Mouse (Mus musculus): ENCODE data around the gene Plpp4. TPM values are rescaled to one million over a fixed set of nuclear protein-coding genes. Genes with fewer than 3 reads are reported as not detected.
A peak's percentile ranks its signal among the peaks of the same experiment; 100 is the strongest.

Gene Plpp4
- total RNA-seq (2021) = under 1 TPM; 0.70 to 0.82 TPM
- long read RNA-seq, experiment 1 = 0 reads
- long read RNA-seq, experiment 2 = 0 reads

DNA sequence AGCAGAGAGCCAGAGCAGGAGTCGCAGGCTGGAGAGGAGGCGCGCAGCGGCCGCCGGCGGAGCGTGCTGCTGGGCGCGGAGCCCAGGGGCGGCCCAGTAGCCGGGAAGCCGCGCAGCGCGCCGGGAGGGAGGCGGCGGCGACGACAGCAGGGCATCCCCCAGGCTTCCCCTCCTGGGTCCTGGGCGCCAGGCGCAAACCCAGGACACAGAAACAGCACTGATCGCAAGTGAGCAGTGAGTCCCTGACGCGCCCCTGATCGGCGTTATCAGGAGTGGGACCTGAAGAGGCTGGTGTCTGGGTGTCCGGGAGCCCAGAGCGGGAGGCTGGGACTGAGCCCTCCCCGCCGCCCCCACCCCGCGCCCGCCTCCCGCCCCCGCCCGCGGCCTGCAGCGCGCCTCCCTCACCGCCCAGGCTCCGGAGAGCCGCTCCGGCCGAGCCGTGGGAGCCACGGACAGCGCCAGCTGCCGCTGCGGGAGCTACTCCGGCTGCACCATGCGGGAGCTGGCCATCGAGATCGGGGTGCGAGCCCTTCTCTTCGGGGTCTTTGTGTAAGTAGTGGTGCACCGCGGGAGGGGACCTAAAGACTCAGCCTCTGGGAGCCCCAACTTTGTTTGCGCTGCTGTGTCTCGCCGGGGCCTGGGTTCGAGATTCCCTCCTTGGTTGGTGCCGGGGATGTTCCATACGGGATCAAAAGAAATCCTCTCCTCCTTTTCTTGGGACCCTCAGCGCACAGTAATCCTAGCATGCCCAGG, at the start of gene Plpp4:
TSS of gene Plpp4 (plus strand) at position 411 of the 753 bp plus-strand sequence.
- peak; percentile 43 for DNase-seq

DNA sequence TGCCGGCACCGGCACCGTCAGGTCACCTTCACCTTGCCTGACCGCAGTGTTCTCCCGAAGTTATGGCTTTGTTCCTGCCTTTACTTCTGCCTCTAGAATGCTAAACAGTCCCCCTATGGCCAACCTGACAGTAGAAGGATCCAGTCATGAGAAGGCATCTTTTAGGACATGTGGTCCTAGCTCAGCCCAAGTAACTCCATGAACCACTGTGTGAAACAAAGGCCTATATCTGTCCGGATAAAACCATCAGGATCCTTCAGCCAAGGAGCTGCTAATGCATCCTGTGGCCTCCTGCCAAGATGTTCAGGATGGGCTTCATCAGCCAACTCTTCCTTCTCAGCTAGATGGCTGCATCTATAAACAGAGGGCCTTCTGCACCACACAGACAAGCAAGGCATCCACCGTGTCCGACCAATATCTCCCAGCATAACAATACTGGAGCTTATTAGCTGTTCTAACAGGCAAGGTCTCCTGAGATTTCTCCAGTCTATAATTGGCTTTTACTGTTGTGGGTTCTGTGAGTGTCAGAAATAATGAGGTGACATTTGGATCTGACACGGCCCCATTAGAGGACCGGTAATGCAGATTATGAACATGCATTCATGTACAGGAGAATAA, 40.8 kb upstream of the Plpp4 start:
- DNase-seq = no peak

DNA sequence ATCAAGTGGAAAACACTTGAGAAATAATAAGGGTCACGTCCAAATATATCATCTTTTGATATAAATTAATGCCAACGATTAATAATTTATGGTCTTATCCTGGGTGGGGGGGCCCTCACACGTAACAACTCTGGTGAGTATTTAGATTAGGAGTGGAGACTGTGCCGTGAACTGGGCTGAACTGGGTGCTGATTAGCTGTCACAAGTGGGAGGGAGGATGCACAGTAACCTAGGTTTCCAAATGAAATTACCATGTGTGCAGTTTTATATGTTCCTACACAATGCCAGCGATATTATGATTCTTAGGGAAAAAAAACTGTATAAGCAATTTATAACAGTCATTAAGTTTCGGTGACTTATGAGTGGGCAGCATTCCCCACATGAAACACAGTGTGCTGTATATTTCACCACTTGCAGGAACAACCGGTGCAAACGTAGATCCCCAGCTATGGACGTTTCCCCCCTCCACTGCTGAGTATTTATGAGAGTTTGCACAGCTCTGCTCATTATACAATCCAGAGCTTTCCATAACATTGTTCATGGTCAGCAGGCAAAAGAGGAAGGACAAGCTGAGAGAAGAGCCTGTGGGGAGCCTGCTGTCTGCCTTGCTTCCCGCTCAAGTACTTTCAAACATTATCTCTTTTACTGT, 40.2 kb upstream of the Plpp4 start:
- no peak for DNase-seq

DNA sequence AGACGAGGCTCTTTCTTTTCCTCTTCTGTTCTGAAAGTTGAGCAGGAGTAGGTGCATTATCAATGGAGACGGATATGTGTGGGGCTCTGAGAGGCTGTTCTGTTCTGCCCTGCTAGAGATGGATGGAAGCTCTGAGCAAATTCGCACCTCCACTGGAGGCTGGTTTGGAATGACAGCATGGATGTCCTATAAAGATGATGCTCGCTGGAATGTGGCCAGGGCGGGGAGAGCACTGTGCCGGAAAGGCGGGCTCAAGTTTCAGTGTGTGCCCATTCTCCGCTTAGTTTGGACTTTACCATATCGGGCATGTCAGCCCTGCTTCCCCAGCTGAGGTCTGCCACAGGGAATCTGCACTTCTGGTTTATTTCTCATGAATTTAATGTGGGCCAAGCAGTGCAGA, 35.9 kb upstream of the Plpp4 start:
- no peak for DNase-seq

DNA sequence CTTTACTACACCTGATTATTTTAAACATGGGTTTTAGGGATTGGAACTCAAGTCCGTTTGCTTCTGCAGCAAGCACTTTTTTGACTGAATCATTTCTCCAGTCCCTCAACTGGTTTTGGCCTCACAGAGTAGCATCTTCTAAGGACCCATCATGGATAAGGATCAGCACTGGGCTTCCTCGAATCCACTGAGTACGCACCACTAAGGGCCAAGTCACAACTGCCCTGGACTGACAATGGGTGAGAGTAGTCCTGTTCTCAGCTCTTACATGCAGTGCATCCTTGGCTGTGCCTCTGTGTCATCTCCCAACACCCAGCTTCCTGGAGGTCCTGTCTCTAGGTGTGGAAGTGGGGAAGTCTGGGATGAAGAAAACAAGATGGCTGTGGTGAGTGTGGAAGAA, 35.2 kb upstream of the Plpp4 start:
- DNase-seq = no peak

DNA sequence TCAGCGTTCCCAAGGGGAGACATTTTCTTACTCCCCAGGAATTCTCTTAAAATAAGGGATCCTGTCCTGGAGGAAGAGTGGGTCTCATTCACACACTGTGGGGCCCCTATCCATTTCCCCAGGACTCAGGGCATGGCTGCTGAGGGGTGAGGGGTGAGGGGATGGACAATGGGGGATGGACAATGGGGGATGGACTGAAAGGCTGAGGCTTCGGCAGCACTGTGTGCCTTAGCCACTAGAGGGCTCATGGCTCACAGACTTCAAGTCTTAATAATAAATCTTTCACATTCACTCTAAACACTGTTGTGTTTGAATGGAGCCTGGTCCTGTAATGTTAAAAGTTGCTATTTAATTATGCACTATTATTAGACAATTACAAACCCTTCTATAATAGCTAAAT, 21.4 kb upstream of the Plpp4 start:
- no peak for DNase-seq

DNA sequence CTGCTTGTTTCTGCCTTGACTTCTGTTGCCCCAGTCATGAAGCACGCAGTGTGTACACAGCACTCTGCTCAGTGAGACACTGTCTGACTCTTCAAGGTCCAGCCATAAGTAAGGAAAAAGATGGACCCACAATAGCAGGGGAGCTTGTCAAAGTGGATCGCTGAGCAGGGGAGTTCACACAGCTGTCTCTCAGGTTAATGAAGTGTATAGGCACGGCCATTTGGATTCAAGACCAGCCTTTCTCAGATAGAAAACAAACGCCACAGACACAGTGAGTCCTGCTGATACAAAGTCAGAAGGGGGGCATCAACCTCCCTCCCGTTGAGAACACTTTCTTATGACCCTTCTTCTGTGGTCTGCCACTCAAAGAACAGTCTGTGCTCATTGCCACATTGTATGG, 20.8 kb upstream of the Plpp4 start:
- no peak for DNase-seq

DNA sequence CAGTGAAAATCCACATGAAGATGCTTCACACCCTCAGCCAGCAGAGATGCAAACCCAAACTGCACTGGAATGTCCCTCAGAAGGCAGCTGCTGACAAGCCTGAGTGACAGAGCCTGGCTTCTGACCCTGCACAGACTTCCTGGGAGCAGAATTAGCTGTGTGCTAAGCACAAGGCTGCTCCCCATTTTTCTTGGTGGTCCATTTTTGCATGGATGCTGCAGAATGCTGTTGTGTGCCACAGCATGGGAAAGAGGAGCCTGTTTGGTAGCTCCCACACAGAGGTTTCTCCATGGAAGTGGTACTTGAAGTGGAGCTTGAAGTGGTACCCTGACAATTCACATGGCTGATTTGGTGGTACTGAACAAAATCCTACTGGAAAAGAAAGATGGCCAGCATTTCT, 5.8 kb upstream of the Plpp4 start:
- no peak for DNase-seq

DNA sequence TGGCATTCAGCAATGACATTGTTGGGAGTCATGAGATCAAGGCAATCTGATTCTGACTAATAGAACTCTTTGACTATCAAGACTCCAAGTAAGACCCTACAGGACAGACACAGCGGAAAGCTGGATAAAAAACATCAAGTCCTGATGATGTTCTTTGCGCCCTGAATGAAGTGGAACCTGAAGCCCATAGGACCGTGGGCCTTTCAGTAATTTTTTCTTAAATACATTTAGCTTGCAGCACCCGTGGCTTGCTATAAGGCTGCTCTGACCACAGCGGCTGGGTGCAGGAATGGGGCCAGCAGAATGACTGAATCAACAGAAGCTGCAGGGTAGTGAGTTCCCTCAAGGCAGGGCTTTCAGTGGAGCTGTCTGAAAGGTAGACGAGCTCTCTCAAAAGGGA, 3.4 kb upstream of the Plpp4 start:
- no peak for DNase-seq

DNA sequence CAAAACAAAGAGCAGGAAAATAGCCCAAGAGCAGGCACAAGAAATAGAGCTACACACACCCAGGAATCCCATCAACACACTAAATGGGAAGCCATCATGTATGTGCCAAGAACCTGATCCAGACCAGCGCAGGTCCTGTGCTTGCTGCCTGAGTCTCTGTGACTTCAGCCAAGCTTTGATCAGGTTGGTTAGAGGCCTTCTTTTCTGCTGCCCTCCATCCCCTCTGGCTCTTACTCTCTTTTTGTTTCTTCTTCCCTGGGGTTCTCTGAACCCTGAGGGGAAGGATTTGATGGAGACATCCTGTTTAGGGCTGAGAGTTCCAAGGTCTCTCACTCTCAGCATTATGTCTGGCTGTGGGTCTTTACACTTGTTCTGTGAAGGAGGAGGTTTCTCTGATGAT, 2.7 kb upstream of the Plpp4 start:
- no peak for DNase-seq

DNA sequence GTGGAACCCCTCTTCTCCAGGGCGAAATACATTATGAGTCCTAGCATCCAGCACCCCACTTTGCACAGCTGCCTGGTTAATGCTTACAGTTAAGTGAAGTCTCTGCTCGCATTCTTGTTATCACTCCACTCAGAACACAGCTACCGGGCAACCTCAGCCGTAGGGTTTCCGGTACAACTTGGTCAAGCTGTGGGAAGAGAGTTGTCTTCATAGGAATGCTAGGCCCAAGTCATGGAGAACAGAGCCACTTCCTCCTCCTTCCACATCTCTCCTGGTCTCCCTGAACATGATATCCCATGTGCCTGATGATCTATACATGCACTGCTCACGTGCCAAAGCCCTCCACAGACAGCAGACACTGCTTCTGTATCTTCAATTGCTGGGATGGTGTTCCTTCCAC, 1.4 kb upstream of the Plpp4 start:
- DNase-seq = no peak

DNA sequence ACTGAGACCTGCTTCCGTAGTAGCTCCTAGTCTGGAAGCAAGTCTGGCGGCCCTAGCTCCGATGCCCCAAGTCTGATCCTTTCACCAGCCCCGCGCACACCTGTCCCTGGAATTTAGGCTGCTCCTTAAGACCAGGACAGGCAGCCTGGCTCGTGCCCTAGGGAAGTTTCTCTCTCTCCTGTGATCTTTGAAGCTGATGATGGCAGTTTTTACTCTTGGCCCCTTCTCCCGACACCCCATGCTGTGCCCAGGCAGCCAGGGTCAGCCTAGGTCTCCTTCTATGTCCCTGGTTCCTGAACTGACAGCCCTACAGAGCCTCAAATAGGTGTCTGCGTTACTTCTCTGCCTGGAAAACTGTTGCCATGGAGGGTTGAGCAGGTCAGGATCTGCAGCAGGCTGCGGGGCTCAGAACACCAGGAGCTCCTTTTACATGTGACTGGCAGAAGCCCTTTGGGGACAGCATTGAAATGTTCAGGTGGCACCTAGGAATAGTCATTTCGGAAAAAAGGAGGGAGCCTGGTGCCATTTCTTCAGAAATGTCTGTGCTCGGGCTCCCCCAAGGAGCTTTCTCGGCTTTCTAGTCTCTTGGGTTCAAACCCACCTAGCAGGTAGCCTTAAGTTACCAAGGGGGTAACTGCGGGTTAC, 665 bp downstream of the Plpp4 start:
- no peak for DNase-seq

DNA sequence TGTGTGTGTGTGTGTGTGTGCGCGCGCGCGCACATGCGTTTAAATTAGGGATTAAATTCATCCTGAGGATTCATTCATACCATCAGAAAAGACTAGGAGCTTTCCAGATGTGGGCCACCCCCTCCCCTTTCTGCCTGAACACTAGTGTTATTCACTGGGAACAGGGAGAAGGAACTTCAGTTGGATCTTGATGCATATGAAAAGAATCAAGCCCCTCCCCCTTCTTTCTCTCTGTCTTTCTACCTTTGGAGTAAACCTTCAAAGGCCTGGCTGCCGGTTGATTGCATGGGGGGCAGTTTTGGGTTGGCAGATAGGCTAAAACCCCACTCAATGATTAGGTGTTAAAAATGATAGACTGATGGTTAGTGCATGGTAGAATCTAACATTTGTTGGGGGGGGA, 1.5 kb downstream of the Plpp4 start:
- DNase-seq = no peak

DNA sequence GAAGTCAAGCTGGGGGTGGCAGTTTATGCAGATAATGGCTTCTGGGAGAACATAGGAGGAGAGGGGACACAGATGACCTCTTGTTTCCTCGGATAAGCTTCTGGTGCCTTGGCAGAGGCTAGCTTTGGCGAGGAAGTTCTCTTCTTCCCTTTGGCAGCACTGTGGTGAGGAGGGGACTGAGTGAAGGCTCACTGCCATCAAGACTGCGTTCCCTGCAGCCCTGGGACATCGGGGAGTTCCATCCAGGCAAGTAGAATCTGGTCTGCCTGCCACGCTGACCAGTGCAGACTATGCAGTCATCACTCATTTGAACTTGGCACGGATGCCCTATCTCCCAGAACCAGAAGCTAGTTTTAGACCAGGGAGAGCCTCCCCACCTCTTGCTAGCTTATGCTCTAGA, 2.4 kb downstream of the Plpp4 start:
- DNase-seq = no peak

DNA sequence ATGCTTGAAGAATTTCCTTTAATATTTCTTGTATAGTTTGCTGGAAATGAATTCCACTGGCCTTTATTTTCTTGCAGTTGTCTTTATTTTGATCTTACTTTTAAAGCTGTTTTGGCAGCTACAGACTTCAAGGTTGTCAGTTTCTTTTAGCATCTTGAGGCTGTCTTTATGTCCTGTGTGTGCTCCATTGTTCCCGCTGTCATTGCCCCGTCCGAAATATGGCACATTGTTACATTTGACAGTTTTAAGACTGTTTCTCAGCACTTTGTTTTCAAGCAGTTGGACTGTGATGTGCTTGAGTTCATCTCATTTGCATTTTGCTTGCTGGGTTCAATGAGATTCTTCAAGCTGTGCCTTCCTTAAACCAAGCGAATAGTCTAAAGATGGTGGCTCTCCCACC, 17.0 kb downstream of the Plpp4 start:
- DNase-seq = no peak

DNA sequence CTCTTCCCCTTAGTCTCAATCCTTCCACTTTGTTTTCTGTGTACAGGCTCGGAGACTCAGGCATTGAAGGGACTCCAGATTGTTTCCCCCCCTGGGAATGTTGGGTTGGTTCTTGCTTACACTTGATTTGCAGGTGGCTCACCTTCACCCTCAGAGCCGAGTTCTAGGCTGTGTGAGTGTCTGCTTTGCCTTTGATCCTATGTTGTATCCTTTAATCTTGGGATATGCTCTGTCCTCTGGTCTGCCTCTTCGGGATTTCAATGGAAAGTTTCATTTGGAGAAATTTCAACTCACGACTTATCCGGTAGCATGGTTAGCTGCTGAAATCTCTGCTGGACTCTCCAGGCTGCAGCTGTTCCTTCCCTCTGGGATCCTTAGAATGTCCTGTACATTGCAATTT, 17.9 kb downstream of the Plpp4 start:
- no peak for DNase-seq

DNA sequence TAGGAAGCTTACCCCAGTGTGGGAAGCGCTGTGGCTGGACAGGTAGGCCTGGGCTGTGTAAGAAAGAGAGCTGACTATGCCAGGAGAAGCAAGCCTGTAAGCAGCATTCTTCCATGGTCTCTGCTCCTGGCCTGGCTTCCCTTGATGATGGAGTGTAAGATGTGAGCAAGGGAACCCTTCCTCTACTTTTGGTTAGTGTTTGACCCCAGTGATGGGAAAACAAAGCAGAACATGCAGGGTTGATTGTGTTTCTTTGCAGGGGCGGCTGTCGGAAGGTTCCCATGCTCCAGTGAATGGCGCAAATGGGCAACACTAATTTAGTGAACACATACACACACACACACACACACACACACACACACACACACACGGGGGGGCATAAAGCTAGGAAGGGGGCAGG, 20.9 kb downstream of the Plpp4 start:
- no peak for DNase-seq

DNA sequence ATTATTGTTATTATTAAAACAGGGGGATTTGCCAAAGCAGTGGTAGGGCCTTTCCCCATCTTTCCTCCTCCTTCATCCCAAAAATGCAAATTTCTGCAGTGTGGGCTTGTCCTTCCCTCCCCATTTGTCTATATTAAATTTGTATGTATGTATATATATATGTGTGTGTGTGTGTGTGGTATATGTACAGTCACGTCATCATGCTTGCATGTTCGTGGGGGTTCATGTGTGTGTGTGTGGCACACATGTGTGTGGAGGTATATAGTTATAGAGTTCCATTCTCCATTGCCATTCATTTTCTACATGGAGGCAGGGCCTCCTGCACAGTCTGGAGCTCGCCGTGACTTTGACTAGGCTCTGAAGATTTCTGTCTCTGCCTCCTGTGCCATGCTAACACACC, 22.0 kb downstream of the Plpp4 start:
- DNase-seq = no peak

DNA sequence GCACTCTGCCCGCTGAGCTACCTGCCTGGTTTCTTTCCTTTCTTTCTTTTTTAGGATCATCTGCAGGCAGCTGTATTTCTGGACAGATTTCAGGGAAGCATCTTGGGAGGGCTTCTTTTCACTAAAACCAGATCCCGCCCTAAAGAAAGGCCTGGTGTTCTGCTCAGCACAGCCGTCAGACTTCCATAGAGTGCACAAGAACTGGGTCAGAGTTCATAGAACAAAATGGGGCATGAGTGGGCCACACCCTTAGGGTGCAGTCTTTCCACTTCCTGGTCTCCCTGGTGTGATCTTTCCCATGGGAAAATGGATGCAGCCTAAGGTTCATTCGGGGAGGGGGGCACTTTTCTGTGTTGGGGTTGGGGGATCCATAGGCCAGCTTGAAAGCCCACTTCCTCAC, 22.4 kb downstream of the Plpp4 start:
- DNase-seq = no peak

DNA sequence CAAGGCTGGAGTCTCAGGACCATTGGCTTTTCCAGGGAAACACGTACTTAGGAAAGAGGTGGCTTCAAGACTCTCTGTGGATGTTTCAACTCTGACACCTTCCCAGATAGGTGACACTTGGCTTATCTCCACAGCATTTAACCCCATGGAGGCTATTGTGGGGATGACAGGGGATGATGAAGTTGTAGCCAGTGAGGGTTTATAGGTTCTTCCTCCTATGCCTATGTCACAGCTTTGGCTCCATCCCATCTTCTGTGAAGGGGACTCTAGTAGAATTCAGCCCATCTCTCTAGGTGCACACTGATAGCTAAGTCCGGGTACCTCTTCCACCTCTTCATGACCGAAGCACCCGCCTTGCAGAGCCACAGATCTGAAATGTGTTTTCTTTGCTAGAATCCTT, 25.1 kb downstream of the Plpp4 start:
- DNase-seq = no peak

DNA sequence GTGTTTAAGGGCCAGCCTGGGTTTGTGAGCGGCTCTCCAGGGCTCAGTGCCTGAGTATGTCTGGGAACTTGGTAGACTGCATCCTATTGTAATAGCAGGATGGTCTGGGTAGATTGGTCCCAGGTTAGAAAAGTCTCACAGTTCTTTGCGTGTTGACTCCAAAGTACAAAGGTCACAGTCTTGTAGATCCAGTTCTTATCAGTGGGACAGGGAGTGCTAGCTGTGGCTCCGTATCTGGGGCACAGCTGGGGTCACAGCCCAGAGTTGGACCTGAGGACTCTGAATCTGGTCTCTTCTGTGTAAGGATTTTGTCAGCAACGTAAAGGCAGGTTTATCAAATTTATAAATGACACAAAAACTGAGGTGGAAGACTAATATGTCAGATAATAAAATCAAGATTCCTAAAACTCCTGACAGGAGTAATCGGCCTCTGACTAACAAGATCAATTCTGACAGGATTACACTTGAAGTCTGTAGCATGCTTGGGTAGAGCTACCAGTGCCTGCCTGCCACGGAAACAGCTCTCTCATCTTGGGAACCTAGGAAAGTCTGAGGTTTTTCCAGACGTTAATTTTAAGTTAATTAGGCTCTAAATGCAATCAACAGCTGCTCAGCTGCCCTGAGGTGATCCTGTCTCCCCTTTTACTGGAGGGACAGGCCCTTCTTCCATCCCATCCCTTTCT, 28.5 kb downstream of the Plpp4 start:
- no peak for DNase-seq

DNA sequence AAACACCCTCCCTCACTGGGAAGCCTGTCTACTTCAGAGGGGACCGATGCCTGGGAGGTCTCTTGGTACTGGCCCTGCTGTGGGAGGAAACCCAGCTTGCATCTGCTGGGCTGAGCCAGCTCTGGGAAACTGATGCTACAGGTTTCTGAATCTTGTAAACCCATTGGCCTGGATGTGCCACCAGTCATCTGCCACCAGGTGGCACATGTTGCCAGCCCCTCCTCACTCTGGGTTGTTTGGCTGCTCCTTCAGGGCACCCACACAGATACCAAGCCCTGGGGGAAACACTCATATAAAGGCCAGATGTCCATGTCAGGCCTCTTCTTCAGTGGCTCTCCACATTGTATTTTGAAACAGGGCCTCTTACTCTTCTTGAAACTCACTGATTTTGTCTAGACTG, 36.4 kb downstream of the Plpp4 start:
- peak; percentile 8 for DNase-seq

DNA sequence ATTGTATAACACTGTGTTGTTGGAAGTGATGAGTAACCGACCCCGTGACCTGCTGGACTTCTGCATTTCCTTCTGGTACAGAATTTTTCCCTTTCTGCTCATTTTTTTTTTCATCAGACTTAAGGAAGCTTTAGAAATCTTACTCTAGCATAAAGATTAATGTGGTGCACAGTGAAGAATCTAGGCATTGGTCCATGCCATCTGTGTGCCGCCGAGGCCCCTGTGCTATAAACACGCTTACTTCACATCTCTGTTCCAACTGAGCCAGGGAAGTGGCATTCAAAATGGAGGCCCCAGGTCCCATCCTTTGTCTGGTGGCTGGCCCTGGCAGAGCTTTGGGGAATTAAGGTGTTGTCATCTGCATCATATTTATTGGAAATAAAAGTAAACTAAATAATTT, 44.8 kb downstream of the Plpp4 start:
- DNase-seq = no peak

All from gastrocnemius, postnatal 10 days (tissue).